Mouse (Mus musculus): ENCODE measurements at regions not wholly inside any gene's neighbourhood (a gene's known extent, or its start where the extent isn't known, plus 50 kb on each side); places are given as distances from the start of the nearest gene placed in this dataset.
"Not testable (repeated sequence)": the region's sequence is repeated elsewhere in the genome, so short reads cannot be mapped to it uniquely, and the experiment has no call there.

DNA sequence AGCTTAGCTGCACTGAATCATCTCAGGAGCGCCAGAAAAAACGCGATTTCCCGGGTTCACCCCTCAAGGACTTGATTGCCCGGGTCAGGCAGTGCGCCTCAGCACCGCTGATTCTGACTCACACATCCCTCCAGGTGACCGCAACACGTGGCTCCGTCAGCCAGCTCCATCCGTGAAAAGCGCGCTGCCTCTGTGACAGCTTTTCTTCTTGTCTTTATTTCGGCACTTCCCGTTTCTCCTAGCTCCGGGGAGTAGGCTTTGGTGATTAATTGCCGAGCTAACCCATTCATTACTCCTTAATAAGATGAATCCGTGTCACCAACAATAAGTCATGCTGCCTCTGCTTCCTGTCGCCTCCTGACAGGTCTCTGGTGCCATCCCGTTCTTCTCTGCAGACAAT, 108.6 kb downstream of the Katnal1 start:
- no peak for DNase-seq (ENCODE audit: low spot score in 2 of 2)

DNA sequence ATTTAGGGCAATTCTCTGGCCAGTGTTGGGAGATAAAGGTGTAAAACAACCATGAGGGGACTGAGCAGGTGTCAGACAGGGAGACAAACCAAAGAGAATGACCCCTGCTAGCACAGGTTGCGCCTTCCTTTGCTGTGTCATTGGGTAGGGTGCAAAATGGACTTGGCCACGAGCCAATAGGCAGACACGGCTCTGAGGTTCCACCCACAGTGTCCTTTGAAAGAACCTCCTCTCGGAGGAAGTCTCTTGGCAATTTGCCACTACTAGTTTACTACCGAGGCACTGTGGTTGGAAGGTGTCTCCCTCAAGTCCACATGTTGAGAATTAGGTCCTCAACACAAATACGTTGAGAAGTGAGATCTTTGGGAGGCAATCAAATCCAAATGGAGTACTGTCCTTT, 109.7 kb downstream of the Katnal1 start:
- DNase-seq (ENCODE audit: low spot score in 2 of 2), result no peak

DNA sequence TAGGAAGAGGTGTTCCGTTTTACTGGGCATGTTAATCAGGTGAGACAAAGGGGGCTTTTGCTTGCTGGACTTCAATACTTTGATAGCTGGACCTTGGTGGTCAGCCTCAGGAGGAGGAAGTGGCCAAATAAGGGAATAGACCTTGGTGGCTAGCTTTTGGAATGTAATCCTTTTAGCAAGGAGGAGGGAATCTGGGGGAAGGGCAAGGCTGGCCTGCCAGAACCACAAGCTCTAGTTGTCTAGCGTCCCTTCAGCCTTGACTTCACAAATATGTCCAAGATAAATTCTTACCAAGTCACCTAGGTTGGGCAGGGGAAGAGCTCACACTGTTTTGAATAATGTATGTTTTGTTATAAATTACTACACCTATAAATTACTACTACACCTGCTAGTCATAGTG, 110.4 kb downstream of the Katnal1 start:
- DNase-seq (ENCODE audit: low spot score in 2 of 2), result no peak

DNA sequence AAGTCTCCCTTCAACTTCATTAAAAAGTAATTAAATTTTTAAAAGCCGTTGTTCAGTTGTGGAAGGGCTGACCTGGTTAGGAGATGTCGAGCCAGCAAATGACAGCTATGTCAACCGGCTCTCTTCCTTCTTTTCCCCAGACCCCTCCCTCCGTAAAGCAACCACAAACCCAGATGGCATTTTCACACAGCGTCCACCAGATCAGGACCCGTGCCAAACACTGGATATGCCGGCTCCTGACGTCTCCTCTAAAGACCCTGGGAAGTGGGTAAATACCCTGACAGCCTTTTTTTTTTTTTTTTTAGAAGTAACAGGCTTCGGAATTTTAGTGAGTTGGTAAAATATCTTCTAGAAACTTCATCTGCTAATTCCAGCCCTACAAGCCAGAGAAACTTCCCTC, 116.3 kb downstream of the Katnal1 start:
- DNase-seq (ENCODE audit: low spot score in 2 of 2), result no peak

DNA sequence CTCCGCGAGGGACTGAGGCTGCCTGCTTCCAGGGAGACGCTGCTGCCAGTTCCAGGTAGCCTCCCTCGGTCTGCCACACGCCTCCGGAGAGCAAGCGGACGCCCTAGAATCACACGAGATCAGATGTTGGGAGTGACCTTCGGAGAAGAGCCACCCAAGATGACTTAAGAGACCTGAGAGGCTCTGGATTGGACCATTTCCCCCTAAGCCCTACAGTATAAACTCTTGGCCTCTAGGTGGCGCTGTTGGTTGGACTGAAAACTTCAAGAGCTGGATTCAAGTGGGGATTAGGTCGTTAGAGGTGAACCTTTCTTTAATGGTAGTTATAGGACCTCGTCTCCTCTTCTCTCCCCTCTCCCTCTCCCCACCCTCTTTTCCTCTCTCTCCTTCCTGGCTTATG, 117.1 kb downstream of the Katnal1 start:
- peak; percentile 52 to 64 for DNase-seq (ENCODE audit: low spot score in 2 of 2)

DNA sequence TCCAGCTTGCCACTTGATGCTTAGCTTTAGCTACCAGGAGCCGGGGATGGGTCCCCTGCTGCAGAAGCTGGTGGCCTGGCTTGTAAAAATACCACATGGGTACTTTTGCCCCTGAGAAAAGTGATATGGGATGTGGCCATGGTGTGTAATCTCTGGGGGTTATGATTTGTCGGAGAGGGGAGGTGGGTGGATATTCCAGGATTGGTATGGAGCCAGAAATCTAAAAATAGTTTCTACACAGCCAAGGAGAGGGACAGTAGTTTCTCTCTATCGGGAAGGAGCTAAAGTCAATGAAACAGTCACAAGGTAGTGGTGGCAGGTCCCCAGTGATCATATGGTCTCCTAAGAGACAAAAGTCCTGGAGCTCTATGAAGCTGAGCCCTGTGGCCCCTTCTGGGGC, 119.6 kb downstream of the Katnal1 start:
- DNase-seq (ENCODE audit: low spot score in 2 of 2), result no peak

DNA sequence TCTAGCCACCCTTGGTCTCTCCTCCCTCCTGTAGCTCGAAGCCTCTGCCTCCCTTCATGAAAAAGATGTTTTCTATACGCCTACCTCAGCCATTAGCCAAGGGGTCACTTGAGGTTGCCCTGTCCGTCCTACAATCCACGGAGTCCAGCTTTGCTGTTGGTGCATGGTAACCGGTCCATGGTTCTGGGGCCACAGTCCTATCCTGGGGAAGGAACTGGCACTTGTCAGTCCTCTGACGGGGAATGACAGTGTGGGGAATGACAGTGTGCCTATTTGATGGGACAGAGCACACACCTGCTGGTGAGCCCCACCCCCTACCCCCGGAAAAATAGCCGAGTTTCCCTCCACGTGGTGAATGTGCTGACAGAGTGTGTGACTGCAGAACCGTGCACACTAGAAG, 120.1 kb downstream of the Katnal1 start:
- no peak for DNase-seq (ENCODE audit: low spot score in 2 of 2)

DNA sequence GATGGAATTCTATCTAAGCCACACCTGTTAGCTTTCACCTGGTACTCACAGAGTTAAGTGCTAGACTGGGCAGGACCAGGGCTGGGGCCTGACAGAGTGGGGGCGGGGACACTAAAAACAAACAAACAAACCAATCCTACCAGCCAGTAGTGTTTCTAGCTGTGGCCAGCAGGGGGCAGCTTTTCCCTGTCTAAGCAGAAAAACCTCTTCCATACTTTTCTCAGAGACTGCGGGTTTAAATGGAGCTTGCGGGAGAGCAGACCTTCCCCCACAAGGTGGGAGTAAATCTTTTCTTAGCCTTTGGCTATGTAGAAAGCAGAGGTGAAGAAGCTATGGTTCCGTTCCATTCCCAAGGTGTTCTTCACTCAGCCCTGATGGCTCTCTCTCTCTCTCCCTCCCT, 120.7 kb downstream of the Katnal1 start:
- peak; percentile 55 to 65 for DNase-seq (ENCODE audit: low spot score in 2 of 2)

DNA sequence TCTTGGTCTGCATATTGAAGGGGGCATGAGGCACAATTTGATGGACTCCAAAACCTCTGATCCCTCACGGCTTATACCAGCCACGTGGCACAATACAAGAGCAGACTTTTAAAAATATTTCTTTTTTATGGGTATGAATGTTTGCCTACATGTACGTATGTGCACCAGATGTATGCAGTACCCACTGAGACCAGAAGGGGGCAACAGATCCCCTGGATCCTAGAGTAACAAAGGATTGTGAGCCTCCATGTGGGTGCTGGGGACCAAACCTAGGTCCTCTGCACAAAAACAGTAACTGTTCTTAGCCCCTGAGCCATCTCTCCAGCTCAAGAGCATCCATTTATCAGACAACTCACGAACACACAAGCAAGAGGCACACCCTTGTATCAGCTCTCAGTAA, 121.5 kb downstream of the Katnal1 start:
- DNase-seq (ENCODE audit: low spot score in 2 of 2), result no peak

DNA sequence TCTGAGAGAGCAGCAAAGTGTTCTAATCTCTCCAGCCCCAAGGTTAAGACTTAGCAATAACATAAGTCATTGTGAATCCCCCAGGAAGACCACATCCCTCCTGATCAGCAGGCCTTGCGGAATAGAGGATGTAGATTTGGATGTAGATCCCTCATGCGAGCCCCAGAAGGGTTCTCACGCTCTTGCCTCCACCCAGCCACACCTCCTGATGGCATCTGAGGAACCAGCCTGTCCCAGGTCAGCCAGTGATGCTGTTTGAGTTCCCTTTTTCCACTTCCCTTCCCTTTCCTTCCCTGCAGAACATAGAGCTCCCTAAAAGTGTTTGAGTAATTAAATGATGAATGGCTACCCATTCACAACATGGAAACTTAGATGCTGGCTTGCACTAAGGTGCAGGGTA, 124.1 kb downstream of the Katnal1 start:
- no peak for DNase-seq (ENCODE audit: low spot score in 2 of 2)

DNA sequence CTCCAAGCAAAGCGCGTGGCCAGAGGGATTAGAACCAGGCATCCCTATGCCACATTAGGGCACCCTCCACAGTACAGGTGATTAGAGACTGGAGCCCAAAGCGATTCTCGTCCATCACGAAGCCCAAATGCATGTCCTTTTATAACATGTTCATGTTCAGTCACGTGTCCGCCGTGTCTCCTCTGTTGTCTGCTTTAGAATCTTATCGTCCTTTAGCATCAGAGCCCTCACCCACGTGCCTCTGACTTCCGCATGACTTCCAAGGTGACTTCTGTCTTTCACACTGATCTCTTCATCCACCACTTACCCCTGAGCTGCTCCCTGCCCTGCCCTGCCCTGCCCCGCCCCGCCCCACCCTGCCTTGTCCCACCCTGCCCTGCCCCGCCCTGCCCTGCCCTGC, 125.3 kb downstream of the Katnal1 start:
- DNase-seq (ENCODE audit: low spot score in 2 of 2), result no peak

DNA sequence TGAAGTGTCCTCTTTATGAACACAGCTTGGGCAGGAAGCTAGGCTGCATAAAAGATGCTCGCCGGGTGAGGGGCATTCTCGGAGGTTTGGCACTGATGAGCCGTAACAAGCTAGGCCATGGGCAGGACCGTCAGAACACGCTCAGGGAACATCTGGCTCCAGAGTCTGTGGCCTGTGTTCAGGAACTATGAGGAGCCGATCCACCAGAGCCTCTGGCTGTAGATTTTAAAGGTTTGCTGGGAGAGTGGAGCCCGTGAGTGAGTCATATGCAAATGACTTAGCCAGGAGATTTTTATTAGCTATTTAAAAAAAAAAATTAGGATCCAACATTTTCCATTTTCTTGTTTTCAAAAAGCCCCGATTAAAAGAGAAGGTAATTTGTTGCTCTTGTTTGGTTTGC, 126.4 kb downstream of the Katnal1 start:
- DNase-seq (ENCODE audit: low spot score in 2 of 2), result no peak

DNA sequence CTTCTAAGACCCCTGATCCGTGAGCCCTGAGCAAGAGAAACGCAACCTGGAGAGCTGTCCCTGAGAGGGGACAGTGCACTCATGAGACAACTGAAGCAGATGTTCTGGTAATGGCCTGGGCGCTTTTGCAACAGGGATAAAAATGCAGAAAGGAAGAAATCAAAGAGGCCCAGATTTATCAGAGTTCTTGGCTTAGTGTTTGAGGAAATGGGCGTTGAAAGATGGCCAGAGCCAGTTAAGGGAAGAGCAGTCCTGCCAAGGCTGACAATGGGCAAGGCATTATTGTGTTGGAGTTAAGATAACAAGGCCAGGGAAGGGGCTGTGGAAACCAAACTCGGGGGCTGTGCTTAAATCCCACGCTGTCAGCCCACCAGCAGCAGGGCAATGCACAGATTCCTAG, 130.6 kb downstream of the Katnal1 start:
- DNase-seq (ENCODE audit: low spot score in 2 of 2), result no peak

DNA sequence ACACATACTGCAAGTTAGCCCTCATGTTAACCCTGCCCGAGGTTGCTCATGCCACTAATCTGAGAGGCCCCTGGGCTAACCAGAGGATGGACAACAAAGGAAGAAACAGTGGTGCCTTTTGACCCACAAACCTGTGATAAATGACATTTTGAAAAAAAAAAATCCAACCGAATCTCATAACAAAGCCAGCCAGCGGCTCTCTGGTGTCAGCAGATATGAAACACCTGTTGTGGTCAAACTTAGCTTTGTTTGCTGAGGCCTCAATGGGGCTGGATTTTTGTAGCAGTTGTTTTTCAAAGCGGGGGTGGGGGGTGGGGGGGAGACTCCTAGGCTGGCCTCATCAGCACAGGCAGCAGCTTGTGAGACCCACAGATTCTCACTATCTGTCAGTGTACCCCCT, 133.0 kb downstream of the Katnal1 start:
- DNase-seq (ENCODE audit: low spot score in 2 of 2), result no peak

DNA sequence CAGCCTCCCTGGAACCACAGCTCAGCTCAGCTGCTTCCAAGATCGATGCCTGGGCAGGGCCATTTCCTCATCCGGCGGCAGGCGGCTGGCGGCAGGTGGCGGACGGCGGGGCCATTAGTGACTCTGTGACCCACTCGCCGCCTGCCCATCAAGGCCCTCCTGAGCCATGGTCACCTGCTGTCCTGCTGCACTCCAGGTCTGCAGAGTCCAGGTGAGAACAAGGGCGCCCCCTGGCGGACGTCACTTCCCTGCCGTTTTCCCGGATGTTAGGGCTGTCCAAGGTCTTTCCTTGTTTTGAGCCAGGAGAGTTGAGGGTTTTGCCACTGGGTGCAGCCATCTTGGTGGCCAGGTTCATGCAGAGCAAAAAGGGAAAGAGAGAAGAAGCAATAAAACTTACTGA, 134.7 kb downstream of the Katnal1 start:
- peak; percentile 49 to 53 for DNase-seq (ENCODE audit: low spot score in 2 of 2)

DNA sequence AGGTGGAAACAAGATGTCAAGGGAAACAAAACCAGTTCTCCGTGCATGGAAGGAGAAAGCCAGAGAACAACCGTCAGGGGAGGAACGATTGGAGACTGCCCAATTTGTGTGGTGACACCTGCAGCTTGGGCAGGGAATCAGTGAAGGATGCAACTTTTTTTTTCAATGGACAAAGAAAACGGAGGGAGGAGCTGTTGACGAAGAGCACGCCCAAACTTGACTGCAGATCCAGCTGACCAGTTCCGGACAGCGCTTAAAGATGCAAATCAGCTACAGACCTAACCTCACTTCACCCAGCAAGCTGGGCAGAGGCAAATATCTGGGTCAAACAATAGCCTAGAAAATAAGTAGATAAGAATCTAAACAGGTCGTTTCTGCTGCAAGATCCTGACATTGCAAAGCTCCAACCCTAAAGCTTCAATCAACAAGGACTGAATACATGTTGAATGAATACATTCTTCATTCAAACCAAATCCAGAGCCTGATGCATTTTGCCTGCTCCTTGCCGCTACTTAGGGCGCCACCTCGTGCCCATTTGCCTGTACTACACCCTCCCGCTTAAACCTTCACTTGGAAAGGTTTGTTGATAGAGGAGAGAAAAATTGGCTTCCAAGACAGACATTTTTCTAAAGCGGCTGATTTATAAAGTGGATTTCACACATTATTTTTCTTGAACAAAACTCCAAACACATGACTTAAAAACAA, 136.2 kb downstream of the Katnal1 start:
- DNase-seq (ENCODE audit: low spot score in 2 of 2), result peak; percentile 91 to 92

DNA sequence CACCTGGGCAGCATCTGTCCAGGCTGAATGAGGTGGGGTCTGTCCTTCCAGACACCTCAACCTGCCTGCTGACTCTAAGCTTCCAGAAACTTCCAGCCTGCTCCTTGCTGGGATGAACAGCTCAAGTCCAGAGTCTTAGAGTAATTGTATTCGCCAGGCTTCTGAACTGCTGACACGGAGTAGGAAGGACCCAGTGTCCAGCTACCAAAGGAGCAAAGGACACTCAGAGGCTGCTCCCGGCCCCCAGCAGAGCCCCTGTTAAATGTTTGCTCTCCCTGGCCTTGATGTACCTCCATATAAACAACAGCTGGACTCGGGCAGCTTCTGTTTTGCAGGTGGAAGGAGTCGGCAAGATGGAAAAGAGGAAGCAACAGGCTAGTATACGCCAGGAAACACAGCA, 137.5 kb downstream of the Katnal1 start:
- no peak for DNase-seq (ENCODE audit: low spot score in 2 of 2)

DNA sequence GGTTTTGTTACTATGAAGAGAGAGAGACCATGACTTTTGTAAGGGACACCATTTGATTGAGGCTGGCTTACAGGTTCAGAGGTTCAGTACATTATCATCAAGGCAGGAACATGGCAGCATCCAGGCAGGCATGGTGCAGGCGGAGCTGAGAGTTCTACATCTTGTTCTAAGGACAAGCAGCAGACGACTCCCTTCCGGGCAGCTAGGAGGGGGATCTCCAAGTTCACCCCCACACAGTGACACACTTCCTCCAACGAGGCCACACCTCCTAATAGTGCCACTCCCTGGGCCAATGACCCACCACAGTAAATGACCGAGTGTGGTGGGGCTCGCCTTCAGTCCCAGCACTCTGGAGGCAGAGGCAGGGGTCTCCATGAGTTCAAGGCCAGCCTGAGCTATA, 138.8 kb downstream of the Katnal1 start:
- DNase-seq (ENCODE audit: low spot score in 2 of 2), result not testable (repeated sequence)

DNA sequence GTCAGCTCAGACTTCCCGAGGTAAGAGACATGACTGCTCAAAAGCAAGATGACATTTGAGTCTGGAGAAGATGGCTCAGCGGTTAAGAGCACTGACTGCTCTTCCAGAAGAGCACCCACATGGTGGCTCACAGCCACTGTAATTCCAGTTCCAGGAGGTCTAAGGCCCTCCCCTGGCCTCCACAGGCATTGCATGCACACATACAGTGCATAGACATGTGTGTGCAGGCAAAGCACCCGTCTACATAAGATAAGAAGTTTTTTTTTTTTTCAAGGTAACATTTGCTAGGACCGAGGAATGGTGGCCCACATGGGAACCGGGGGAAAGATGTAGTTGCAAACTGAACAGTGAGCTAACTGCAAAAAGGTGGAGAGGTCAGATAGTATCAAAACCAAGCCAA, 139.3 kb downstream of the Katnal1 start:
- no peak for DNase-seq (ENCODE audit: low spot score in 2 of 2)

DNA sequence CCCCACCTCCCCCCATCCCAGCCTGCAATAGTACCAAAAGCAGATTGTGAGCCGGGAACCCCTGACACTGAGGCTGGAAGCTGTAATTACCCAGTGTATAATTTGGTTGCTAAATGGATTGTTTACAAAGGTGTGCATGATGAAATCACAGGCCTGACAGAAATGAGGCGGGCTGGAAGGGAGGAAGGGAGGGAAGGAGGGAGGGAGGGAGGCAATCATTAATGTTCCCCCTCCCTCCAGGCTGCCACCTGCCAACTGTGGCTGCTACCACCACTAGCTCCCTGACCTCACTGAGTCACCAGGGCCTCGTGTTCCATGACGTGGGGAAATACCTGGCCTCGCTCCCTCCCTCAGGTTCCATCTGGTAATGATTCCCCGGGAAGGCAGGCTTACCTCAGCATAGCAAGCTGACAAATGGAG, 140.0 kb downstream of the Katnal1 start:
- no peak for DNase-seq (ENCODE audit: low spot score in 2 of 2)

DNA sequence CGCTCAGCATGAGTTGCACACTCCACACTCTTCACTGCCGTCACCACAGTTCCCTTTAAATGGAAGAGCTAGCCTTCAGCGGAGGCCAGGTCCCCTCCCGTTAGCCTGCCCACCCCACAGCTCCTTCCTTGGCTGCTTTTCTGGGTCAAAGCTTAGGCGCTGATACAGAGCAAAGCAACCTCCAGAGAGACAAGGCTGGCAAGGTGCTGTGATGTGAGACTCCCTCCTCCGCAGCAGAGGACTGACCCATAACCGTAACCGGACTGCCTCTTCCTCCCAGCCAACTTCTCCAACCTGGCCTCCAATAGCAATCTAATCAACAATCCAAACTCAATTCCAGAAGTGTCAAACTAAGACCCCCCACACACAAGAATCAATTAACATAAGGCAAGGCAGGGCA, 140.4 kb downstream of the Katnal1 start:
- no peak for DNase-seq (ENCODE audit: low spot score in 2 of 2)

DNA sequence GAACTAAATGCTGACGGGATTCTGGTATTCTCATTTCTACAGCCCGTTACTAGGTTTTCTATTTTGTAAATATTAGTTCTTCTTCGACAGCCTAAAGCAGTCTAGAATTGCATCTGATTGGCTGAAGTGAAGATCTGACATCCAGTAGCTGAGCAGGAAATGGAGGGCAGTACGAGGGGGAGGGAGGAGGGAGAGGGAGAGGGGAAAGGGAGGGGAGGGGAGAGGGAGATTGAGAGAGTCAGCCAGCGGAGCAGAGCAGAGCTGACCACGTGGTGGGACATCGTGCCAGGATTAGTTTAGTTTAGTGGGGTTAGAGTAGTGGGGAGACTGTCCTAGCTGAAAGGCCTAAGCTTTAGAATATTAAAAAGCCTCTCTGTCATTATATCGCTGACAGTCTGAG, 141.8 kb downstream of the Katnal1 start:
- DNase-seq (ENCODE audit: low spot score in 2 of 2), result no peak

DNA sequence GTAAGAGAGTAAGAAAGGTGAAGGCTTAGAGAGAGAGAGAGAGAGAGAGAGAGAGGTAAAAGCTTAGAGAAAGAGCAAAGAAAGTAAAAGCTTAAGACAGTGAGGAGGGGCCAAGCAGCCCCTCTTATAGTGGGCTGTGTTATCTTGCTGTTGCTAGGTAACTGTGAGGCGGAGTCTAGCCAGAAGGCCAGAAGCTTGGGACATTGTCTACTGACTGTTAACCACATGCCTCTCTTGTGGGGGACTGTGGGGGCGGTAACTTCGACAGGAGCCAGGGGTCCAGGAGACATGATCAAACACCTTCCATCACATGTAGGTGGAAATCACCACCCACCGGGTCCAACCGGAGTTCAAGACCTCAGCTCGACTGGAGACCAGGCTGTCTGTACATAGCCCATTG, 148.0 kb downstream of the Katnal1 start:
- not testable (repeated sequence) for DNase-seq (ENCODE audit: low spot score in 2 of 2)

Data from frontal cortex, postnatal 36 days (tissue).